Mouse (Mus musculus): ENCODE measurements at regions not wholly inside any gene's neighbourhood (a gene's known extent, or its start where the extent isn't known, plus 50 kb on each side); places are given as distances from the start of the nearest gene placed in this dataset.

GRCm38 (mm10) chr10:100210684-100211083, 124.8 kb upstream of the Gm4301 start:
- Histone ChIP-seq H3K4me3 (ENCODE audit: low read depth, low read length) (no peak overlapping the region), H3K4me1 (replicated peaks; ENCODE audit: control insufficient read depth, insufficient read depth, low read length) (no peaks in the 10 kb centered on the region), H3K9me3 (ENCODE audit: control insufficient read depth) (no peaks in the 10 kb centered on the region), H3K4me2 (replicated peaks; ENCODE audit: low read depth) (no peak overlapping the region), H3K27ac (ENCODE audit: low read depth, low read length) (no peak overlapping the region), H3K9ac (ENCODE audit: low read depth, low read length) (no peak overlapping the region), H3K36me3 (ENCODE audit: control insufficient read depth, insufficient read depth) (no peaks in the 10 kb centered on the region), H3K27me3 (replicated peaks; ENCODE audit: control insufficient read depth, insufficient read depth, low read length) (no peaks in the 10 kb centered on the region)
- TF ChIP-seq CTCF (IDR thresholded peaks at IDR 0.05; ENCODE audit: low read depth), result no peak
- no peak for ATAC-seq
- WGBS, result 55% methylated on average over 7 of the region's 7 CpGs

GRCm38 (mm10) chr10:100224459-100225097, 110.9 kb upstream of the Gm4301 start:
- no peak for TF ChIP-seq CTCF (IDR thresholded peaks at IDR 0.05; ENCODE audit: low read depth)
- Histone ChIP-seq H3K4me1 (replicated peaks; ENCODE audit: control insufficient read depth, insufficient read depth, low read length) (no peaks in the 10 kb centered on the region), H3K27me3 (replicated peaks; ENCODE audit: control insufficient read depth, insufficient read depth, low read length) (no peaks in the 10 kb centered on the region), H3K36me3 (ENCODE audit: control insufficient read depth, insufficient read depth) (no peaks in the 10 kb centered on the region), H3K9ac (ENCODE audit: low read depth, low read length) (no peak overlapping the region), H3K4me3 (ENCODE audit: low read depth, low read length) (no peak overlapping the region), H3K4me2 (replicated peaks; ENCODE audit: low read depth) (no peak overlapping the region), H3K27ac (ENCODE audit: low read depth, low read length) (no peak overlapping the region), H3K9me3 (ENCODE audit: control insufficient read depth) (no peaks in the 10 kb centered on the region)
- WGBS, result 71% methylated on average over 3 of the region's 3 CpGs
- ATAC-seq, result no peak

GRCm38 (mm10) chr10:100259235-100259900, 76.1 kb upstream of the Gm4301 start:
- Histone ChIP-seq H3K9ac (ENCODE audit: low read depth, low read length) (no peak overlapping the region), H3K27ac (ENCODE audit: low read depth, low read length) (no peak overlapping the region), H3K4me2 (replicated peaks; ENCODE audit: low read depth) (no peak overlapping the region), H3K4me1 (replicated peaks; ENCODE audit: control insufficient read depth, insufficient read depth, low read length) (no peaks in the 10 kb centered on the region), H3K9me3 (ENCODE audit: control insufficient read depth) (no peaks in the 10 kb centered on the region), H3K4me3 (ENCODE audit: low read depth, low read length) (no peak overlapping the region), H3K27me3 (replicated peaks; ENCODE audit: control insufficient read depth, insufficient read depth, low read length) (no peaks in the 10 kb centered on the region), H3K36me3 (ENCODE audit: control insufficient read depth, insufficient read depth) (no peaks in the 10 kb centered on the region)
- ATAC-seq, result no peak
- 69% methylated on average over 4 of the region's 4 CpGs for WGBS
- no peak for TF ChIP-seq CTCF (IDR thresholded peaks at IDR 0.05; ENCODE audit: low read depth)

GRCm38 (mm10) chr10:100263447-100263846, 72.0 kb upstream of the Gm4301 start:
- Histone ChIP-seq H3K36me3 (ENCODE audit: control insufficient read depth, insufficient read depth) (no peaks in the 10 kb centered on the region), H3K4me1 (replicated peaks; ENCODE audit: control insufficient read depth, insufficient read depth, low read length) (no peaks in the 10 kb centered on the region), H3K9ac (ENCODE audit: low read depth, low read length) (no peak overlapping the region), H3K9me3 (ENCODE audit: control insufficient read depth) (no peaks in the 10 kb centered on the region), H3K27me3 (replicated peaks; ENCODE audit: control insufficient read depth, insufficient read depth, low read length) (no peaks in the 10 kb centered on the region), H3K27ac (ENCODE audit: low read depth, low read length) (no peak overlapping the region), H3K4me3 (ENCODE audit: low read depth, low read length) (no peak overlapping the region), H3K4me2 (replicated peaks; ENCODE audit: low read depth) (no peak overlapping the region)
- TF ChIP-seq CTCF (IDR thresholded peaks at IDR 0.05; ENCODE audit: low read depth), result no peak
- ATAC-seq, result no peak
- WGBS, result 46% methylated on average over 2 of the region's 2 CpGs

GRCm38 (mm10) chr10:100264066-100264465, 71.4 kb upstream of the Gm4301 start:
- no peak overlapping the region for H3K27ac ChIP-seq (ENCODE audit: low read depth, low read length)
- H3K4me3 ChIP-seq (ENCODE audit: low read depth, low read length), result no peak overlapping the region
- no peak overlapping the region for H3K4me2 ChIP-seq (replicated peaks; ENCODE audit: low read depth)
- TF ChIP-seq CTCF (IDR thresholded peaks at IDR 0.05; ENCODE audit: low read depth), result no peak
- no peak overlapping the region for H3K9ac ChIP-seq (ENCODE audit: low read depth, low read length)
- H3K4me1 ChIP-seq (replicated peaks; ENCODE audit: control insufficient read depth, insufficient read depth, low read length), result no peaks in the 10 kb centered on the region
- no peak for ATAC-seq
- 17% methylated on average over 2 of the region's 2 CpGs for WGBS
- no peaks in the 10 kb centered on the region for H3K9me3 ChIP-seq (ENCODE audit: control insufficient read depth)
- no peaks in the 10 kb centered on the region for H3K27me3 ChIP-seq (replicated peaks; ENCODE audit: control insufficient read depth, insufficient read depth, low read length)
- no peaks in the 10 kb centered on the region for H3K36me3 ChIP-seq (ENCODE audit: control insufficient read depth, insufficient read depth)

- Histone ChIP-seq H3K4me2 (replicated peaks; ENCODE audit: low read depth) (no peak overlapping the region), H3K27ac (ENCODE audit: low read depth, low read length) (no peak overlapping the region), H3K9ac (ENCODE audit: low read depth, low read length) (no peak overlapping the region), H3K4me3 (ENCODE audit: low read depth, low read length) (no peak overlapping the region), H3K9me3 (ENCODE audit: control insufficient read depth) (no peaks in the 10 kb centered on the region), H3K4me1 (replicated peaks; ENCODE audit: control insufficient read depth, insufficient read depth, low read length) (no peaks in the 10 kb centered on the region), H3K36me3 (ENCODE audit: control insufficient read depth, insufficient read depth) (no peaks in the 10 kb centered on the region), H3K27me3 (replicated peaks; ENCODE audit: control insufficient read depth, insufficient read depth, low read length) (no peaks in the 10 kb centered on the region)
- ATAC-seq, result no peak
- no peak for TF ChIP-seq CTCF (IDR thresholded peaks at IDR 0.05; ENCODE audit: low read depth)
Observed at GRCm38 (mm10) chr10:100282471-100282870, 53.0 kb upstream of the Gm4301 start.

Measured in intestine, postnatal 0 days (tissue).